Mouse (Mus musculus) Muller cell, postnatal 12 days (primary cell): ENCODE data around the gene Gm28729.
"Not testable (repeated sequence)": the region's sequence is repeated elsewhere in the genome, so short reads cannot be mapped to it uniquely, and the experiment has no call there.

ENCODE experiments used
- DNase-seq: peaks from one replicate; pipeline ENCODE4 v3.0.0-alpha.2; 2015; ENCODE audit errors: inconsistent ontology term

The Gm28729 gene

GRCm38 (mm10) chr9:96521574-96521973, 3.5 kb downstream of the Gm28729 start:
- DNase-seq, result not testable (repeated sequence)

GRCm38 (mm10) chr9:96517429-96517828, 7.6 kb downstream of the Gm28729 start:
- no peak for DNase-seq

- DNase-seq, result no peak
Observed at GRCm38 (mm10) chr9:96516806-96517205, 8.3 kb downstream of the Gm28729 start.

- no peak for DNase-seq
Observed at GRCm38 (mm10) chr9:96515737-96516136, 9.3 kb downstream of the Gm28729 start.

GRCm38 (mm10) chr9:96514278-96514677, 10.8 kb downstream of the Gm28729 start:
- DNase-seq, result no peak

GRCm38 (mm10) chr9:96506011-96506498, 19.0 kb downstream of the Gm28729 start:
- peak; percentile 69 for DNase-seq

- DNase-seq, result no peak
Observed at GRCm38 (mm10) chr9:96505156-96505555, 19.9 kb downstream of the Gm28729 start.

GRCm38 (mm10) chr9:96504116-96504895, 20.8 kb downstream of the Gm28729 start:
- no peak for DNase-seq

- DNase-seq, result no peak
Observed at GRCm38 (mm10) chr9:96502856-96503610, 22.0 kb downstream of the Gm28729 start.

- DNase-seq, result no peak
Observed at GRCm38 (mm10) chr9:96501217-96501616, 23.8 kb downstream of the Gm28729 start.

- DNase-seq, result no peak
Observed at GRCm38 (mm10) chr9:96493212-96493611, 31.9 kb downstream of the Gm28729 start.

- DNase-seq, result no peak
Observed at GRCm38 (mm10) chr9:96491810-96492209, 33.3 kb downstream of the Gm28729 start.

GRCm38 (mm10) chr9:96487869-96488268, 37.2 kb downstream of the Gm28729 start:
- DNase-seq, result not testable (repeated sequence)

- DNase-seq, result no peak
Observed at GRCm38 (mm10) chr9:96483648-96484047, 41.4 kb downstream of the Gm28729 start.

GRCm38 (mm10) chr9:96483028-96483427, 42.0 kb downstream of the Gm28729 start:
- DNase-seq, result no peak

- peak; percentile 99 for DNase-seq
Observed at GRCm38 (mm10) chr9:96478071-96478888, 46.8 kb downstream of the Gm28729 start, which contains the start of gene Rnf7. Rnf7 (minus strand) TSS chr9:96478675.

GRCm38 (mm10) chr9:96472356-96472755, 52.7 kb downstream of the Gm28729 start:
- no peak for DNase-seq

- not testable (repeated sequence) for DNase-seq
Observed at GRCm38 (mm10) chr9:96471681-96472080, 53.4 kb downstream of the Gm28729 start.

GRCm38 (mm10) chr9:96470266-96470974, 54.6 kb downstream of the Gm28729 start:
- DNase-seq, result no peak

- DNase-seq, result no peak
Observed at GRCm38 (mm10) chr9:96469556-96470265, 55.4 kb downstream of the Gm28729 start.
